Mouse (Mus musculus) midbrain, embryonic 10.5 days (tissue): ENCODE results near the gene Rfng. TPM values are rescaled to one million over a fixed set of nuclear protein-coding genes. Genes with fewer than 3 reads are reported as not detected.

ENCODE experiments used
- DNase-seq: peaks from one replicate; pipeline ENCODE4 v3.0.0-alpha.2; 2017; ENCODE audit warnings: low spot score
- H3K27ac ChIP-seq: fragments of 300-500 bp; sonication (generic); replicated peaks from 2 replicates; pipeline ENCODE4 v1.5.1; 2016; ENCODE audit warnings: mild to moderate bottlenecking
- H3K27me3 ChIP-seq: fragments of 300-500 bp; sonication (generic); 2 replicates; pipeline ENCODE4 v1.6.1; 2016; ENCODE audit warnings: low read depth, mild to moderate bottlenecking; ENCODE audit not compliant: poor library complexity, severe bottlenecking
- H3K36me3 ChIP-seq: fragments of 300-500 bp; sonication (generic); 2 replicates; pipeline ENCODE4 v1.6.1; 2016; ENCODE audit warnings: mild to moderate bottlenecking, moderate library complexity
- H3K4me1 ChIP-seq: fragments of 300-500 bp; sonication (generic); 2 replicates; pipeline ENCODE4 v1.6.1; 2016
- H3K4me3 ChIP-seq: fragments of 300-500 bp; sonication (generic); 2 replicates; pipeline ENCODE4 v1.5.1; 2016; ENCODE audit warnings: mild to moderate bottlenecking, moderate library complexity
- H3K9me3 ChIP-seq: fragments of 300-500 bp; sonication (generic); replicated peaks from 2 replicates; pipeline ENCODE4 v1.6.1; 2016; ENCODE audit warnings: mild to moderate bottlenecking
- WGBS: fragments of 180-500 bp; shearing (Covaris S2); methylation state at CpG from one replicate; pipeline ENCODE4 v1.1.7; 2016; 5-methylcytosine and 5-hydroxymethylcytosine counted together
- polyA plus RNA-seq: library from polyadenylated mRNA; unstranded; fragments of >200 nt; fragmentation: Nextera tagmentation; extraction: Ambion mirVana; gene quantifications from 2 replicates; pipeline ENCODE4 v1.2.1, GENCODE M21; 2016

Gene Rfng
- polyA plus RNA-seq, 1 experiment from 2014 or later, result 43.4 TPM

GRCm38 (mm10) chr11:120751606-120752005 lies 32.4 kb downstream of the Rfng start:
- H3K36me3 ChIP-seq, result no peaks in the 10 kb centered on the region
- no peak for DNase-seq

GRCm38 (mm10) chr11:120749430-120749829 lies 34.6 kb downstream of the Rfng start:
- DNase-seq, result no peak
- WGBS, result 63% methylated on average over 8 of the region's 8 CpGs
- Histone ChIP-seq H3K9me3 (no peaks in the 10 kb centered on the region), H3K27ac (no peak overlapping the region), H3K36me3 (no peaks in the 10 kb centered on the region), H3K4me3 (no peak overlapping the region), H3K27me3 (no peaks in the 10 kb centered on the region), H3K4me1 (no peaks in the 10 kb centered on the region)

More at GRCm38 (mm10) chr11:120751606-120752005, 32.4 kb downstream of the Rfng start:
- Histone ChIP-seq H3K27ac (no peak overlapping the region), H3K4me3 (no peak overlapping the region), H3K4me1 (no peaks in the 10 kb centered on the region), H3K27me3 (no peaks in the 10 kb centered on the region), H3K9me3 (peaks cover 2% of the 10 kb centered on the region; the same call in 1 of the 2 replicates)
- 85% methylated on average over 4 of the region's 4 CpGs for WGBS

- Histone ChIP-seq H3K27ac (no peak overlapping the region), H3K36me3 (no peaks in the 10 kb centered on the region), H3K9me3 (no peaks in the 10 kb centered on the region), H3K4me3 (no peak overlapping the region), H3K4me1 (no peaks in the 10 kb centered on the region), H3K27me3 (no peaks in the 10 kb centered on the region)
- WGBS, result 86% methylated on average over 4 of the region's 4 CpGs
- DNase-seq, result no peak
Observed at GRCm38 (mm10) chr11:120747974-120748373, 36.0 kb downstream of the Rfng start.

- Histone ChIP-seq H3K36me3 (no peaks in the 10 kb centered on the region), H3K27me3 (no peaks in the 10 kb centered on the region), H3K9me3 (no peaks in the 10 kb centered on the region), H3K27ac (no peak overlapping the region), H3K4me3 (no peak overlapping the region), H3K4me1 (no peaks in the 10 kb centered on the region)
- 82% methylated on average over 7 of the region's 7 CpGs for WGBS
- DNase-seq, result no peak
Observed at GRCm38 (mm10) chr11:120744121-120744701, 39.8 kb downstream of the Rfng start.

DNA sequence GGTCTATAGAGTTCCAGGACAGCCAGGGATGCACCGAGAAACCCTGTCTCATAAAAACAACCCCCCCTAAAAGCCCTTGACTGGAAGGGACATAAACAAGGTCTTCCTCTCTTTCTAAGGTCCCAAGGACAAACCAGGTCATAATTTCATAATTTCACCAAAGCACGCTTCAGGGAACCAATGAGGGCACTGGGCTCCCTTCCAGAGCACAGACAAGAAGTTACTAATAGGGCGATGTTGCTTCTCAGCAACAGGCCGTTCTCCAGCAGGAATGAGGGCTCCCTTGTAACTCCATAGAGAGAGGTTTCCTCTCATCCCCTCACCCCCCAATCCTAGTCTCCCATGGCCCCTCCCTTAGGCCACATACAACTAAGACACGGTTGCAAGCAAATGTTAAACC lies 43.0 kb downstream of the Rfng start:
- Histone ChIP-seq H3K27me3 (no peaks in the 10 kb centered on the region), H3K9me3 (no peaks in the 10 kb centered on the region), H3K4me1 (no peaks in the 10 kb centered on the region), H3K4me3 (no peak overlapping the region), H3K27ac (no peak overlapping the region), H3K36me3 (no peaks in the 10 kb centered on the region)
- DNase-seq, result no peak
- WGBS, result 91% methylated on average over 5 of the region's 5 CpGs

DNA sequence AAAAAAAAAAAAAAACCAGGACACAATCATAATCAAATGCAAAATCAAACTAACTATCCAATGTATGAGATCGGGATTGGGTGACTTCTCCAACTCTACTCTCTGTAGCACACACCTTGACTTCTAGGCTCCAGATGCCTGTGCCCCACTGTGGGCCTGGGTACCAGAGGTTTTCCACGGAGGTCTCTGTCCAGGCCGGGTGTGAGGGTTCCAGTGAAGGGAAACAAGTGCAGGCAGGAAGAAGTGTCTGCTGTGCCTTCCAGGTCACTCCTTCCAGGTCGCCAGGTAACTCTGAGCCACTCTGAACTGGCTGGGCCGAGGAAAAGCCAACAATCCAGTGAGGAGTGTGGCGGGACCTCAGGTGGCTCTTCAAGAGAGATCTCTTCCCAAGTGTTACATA lies 47.6 kb downstream of the Rfng start:
- no peak for DNase-seq
- no peaks in the 10 kb centered on the region for H3K36me3 ChIP-seq
- no peaks in the 10 kb centered on the region for H3K9me3 ChIP-seq
- H3K27me3 ChIP-seq, result 0 out of 2 replicates have a peak, but pooled peaks cover 2% of the 10 kb centered on the region
- H3K4me3 ChIP-seq, result no peak overlapping the region
- 80% methylated on average over 6 of the region's 6 CpGs for WGBS
- no peak overlapping the region for H3K27ac ChIP-seq
- H3K4me1 ChIP-seq, result no peaks in the 10 kb centered on the region

DNA sequence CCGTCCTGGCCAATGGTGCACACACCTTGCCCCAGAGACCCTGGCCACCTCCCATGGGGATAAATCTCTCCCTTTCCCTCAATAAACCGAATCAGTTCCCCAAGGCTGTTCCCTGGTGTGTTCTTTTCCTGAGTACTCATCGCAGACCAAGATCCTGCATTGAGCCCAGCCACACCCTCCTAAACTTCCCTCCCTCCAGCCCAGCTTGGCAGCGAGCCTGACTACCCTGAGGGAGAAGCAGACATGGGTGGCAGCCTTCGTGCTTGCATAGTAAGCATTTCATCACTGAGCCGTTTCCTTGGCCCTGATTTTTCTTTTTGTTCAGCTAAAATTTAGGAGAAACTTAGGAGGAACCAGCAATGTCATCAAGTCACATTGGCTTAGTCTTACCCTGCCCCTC lies 50.5 kb downstream of the Rfng start:
- Histone ChIP-seq H3K4me1 (peaks cover 9% of the 10 kb centered on the region), H3K4me3 (no peak overlapping the region), H3K9me3 (no peaks in the 10 kb centered on the region), H3K27me3 (peaks cover 25% of the 10 kb centered on the region), H3K36me3 (no peaks in the 10 kb centered on the region), H3K27ac (no peak overlapping the region)
- WGBS, result 72% methylated on average over 6 of the region's 6 CpGs
- no peak for DNase-seq

DNA sequence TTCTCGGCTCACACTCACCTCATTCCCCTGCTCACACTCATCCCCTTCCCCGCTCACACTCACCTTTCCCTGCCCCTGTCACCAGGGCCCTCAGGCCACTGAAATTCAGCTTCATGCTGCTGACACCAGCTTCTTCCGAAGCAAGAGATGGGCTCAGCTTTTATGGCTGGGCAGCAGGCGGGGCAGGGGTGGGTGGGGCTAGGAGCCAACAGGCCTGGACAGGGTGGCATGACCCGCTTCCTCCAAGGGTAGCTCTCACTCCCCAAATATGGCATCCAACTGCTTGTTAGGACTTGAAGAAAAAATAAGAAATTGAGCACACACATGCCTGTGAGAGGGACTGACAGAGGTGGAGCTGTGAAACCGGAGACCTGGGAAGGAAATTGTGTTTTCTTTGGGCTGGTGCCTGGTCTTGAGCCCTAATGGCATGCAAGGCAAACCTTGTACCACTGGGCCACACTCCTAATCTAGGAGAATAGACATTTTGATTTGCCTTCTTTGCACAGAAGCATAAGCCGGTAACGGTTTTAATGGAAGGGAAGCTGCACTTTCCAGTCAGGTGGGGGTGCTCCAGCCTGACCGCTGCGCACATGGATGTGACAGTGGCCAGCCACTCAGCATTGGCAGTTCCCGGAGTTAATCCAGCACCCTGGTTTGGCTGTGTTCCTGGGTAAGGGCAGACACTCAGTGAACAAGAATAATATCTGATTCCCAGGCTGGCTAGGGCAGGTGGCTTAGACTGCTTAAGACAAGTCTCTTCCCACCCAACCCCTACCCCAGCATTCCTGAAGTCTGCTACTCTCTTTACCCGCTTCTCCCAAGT lies 51.9 kb downstream of the Rfng start, which contains the start of gene Cbr2:
Gene Cbr2 (minus strand): TSS at position 257 of the 823 bp plus-strand sequence.
- 79% methylated on average over 12 of the region's 12 CpGs for WGBS
- no peaks in the 10 kb centered on the region for H3K36me3 ChIP-seq
- H3K4me3 ChIP-seq, result no peak within 1 kb of the TSS
- H3K9me3 ChIP-seq, result no peaks in the 10 kb centered on the region
- DNase-seq, result no peak
- H3K27ac ChIP-seq, result no peak within 1 kb of the TSS
- peaks cover 13% of the 10 kb centered on the region for H3K4me1 ChIP-seq
- peaks cover 34% of the 10 kb centered on the region for H3K27me3 ChIP-seq

DNA sequence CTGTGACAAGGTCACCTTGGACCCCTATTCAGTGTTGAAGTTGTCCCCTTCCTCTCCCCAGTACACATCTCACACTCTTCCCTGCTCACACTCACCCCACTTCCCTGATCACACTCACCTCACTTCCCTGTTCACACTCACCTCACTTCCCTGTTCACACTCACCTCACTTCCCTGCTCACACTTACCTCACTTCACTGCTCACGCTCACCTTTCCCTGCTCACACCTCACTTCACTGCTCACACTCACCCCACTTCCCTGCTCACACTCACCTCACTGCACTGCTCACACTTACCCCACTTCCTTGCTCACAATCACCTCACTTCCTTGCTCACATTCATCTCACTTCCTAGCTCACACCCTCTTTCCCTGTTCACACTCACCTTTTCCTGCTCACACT lies 52.6 kb downstream of the Rfng start:
- H3K36me3 ChIP-seq, result no peaks in the 10 kb centered on the region
- H3K4me3 ChIP-seq, result no peak overlapping the region
- WGBS, result 88% methylated on average over 1 of the region's 1 CpGs
- no peaks in the 10 kb centered on the region for H3K9me3 ChIP-seq
- H3K27me3 ChIP-seq, result peaks cover 36% of the 10 kb centered on the region
- H3K4me1 ChIP-seq, result peaks cover 19% of the 10 kb centered on the region
- no peak overlapping the region for H3K27ac ChIP-seq
- no peak for DNase-seq

Other genes with a start within 250 kb of the Rfng start
- 226 and 238 TPM in 2 replicates for gene Mcrip1, start 234.5 kb downstream of the Rfng start, polyA plus RNA-seq
- gene Ppp1r27, start 233.1 kb downstream of the Rfng start, polyA plus RNA-seq, result not detected in 2 replicates
- 534 and 562 TPM in 2 replicates for gene P4hb, start 211.0 kb downstream of the Rfng start, polyA plus RNA-seq
- 743 and 777 TPM in 2 replicates for gene Arhgdia, start 202.6 kb downstream of the Rfng start, polyA plus RNA-seq
- gene Alyref, start 185.8 kb downstream of the Rfng start, polyA plus RNA-seq, result 605 and 647 TPM in 2 replicates
- 216 and 231 TPM in 2 replicates for gene Anapc11, start 185.8 kb downstream of the Rfng start, polyA plus RNA-seq
- gene Npb, start 175.7 kb downstream of the Rfng start, polyA plus RNA-seq, result 0.65 and 0.66 TPM in 2 replicates
- gene Pcyt2, start 166.3 kb downstream of the Rfng start, polyA plus RNA-seq, result 140 and 151 TPM in 2 replicates
- gene Sirt7, start 159.0 kb downstream of the Rfng start, polyA plus RNA-seq, result 34.2 and 37.4 TPM in 2 replicates
- 19.8 and 23.0 TPM in 2 replicates for gene Mafg, start 150.6 kb downstream of the Rfng start, polyA plus RNA-seq
- gene Pycr1, start 140.4 kb downstream of the Rfng start, polyA plus RNA-seq, result 37.6 and 43.4 TPM in 2 replicates
- gene Myadml2, start 136.0 kb downstream of the Rfng start, polyA plus RNA-seq, result 0.15 TPM in 1 of 2 replicates, not detected in the other
- 3.3 and 3.6 TPM in 2 replicates for gene Notum, start 123.0 kb downstream of the Rfng start, polyA plus RNA-seq
- 150 and 161 TPM in 2 replicates for gene Aspscr1, start 111.2 kb downstream of the Rfng start, polyA plus RNA-seq
- gene Cenpx, start 70.5 kb downstream of the Rfng start, polyA plus RNA-seq, result 132 and 133 TPM in 2 replicates
- 57.0 and 57.7 TPM in 2 replicates for gene Lrrc45, start 70.3 kb downstream of the Rfng start, polyA plus RNA-seq
- 32.4 and 41.9 TPM in 2 replicates for gene Rac3, start 62.7 kb downstream of the Rfng start, polyA plus RNA-seq
- gene Dcxr, start 56.9 kb downstream of the Rfng start, polyA plus RNA-seq, result 13.0 and 13.7 TPM in 2 replicates
- gene Cbr2, start 52.1 kb downstream of the Rfng start, polyA plus RNA-seq, result 0.59 and 1.3 TPM in 2 replicates
- 9.4 and 12.9 TPM in 2 replicates for gene Hmga1b, start 21.4 kb downstream of the Rfng start, polyA plus RNA-seq
- gene Gps1, start 65 bp upstream of the Rfng start, polyA plus RNA-seq, result 287 TPM in 2 replicates
- gene Dus1l, start 12.2 kb upstream of the Rfng start, polyA plus RNA-seq, result 94.4 and 99.2 TPM in 2 replicates
- gene Fasn, start 40.3 kb upstream of the Rfng start, polyA plus RNA-seq, result 118 and 131 TPM in 2 replicates
- 5.9 and 6.2 TPM in 2 replicates for gene Ccdc57, start 148.7 kb upstream of the Rfng start, polyA plus RNA-seq
- gene Slc16a3, start 164.3 kb upstream of the Rfng start, polyA plus RNA-seq, result 120 and 215 TPM in 2 replicates
- gene Csnk1d, start 207.1 kb upstream of the Rfng start, polyA plus RNA-seq, result 120 and 136 TPM in 2 replicates